Comparison of ENCODE assay signal across 9 mouse cellular contexts in genomic region chr3:58653907-58654306, GRCm38 (mm10). TPM values are rescaled to one million over a fixed set of nuclear protein-coding genes. Genes with fewer than 3 reads are reported as not detected.
DNase-seq lines count a peak whose midpoint lies in the region; ATAC-seq and TF ChIP-seq lines count a peak whose summit lies in the region.
"Had no signal": no experiment of that assay in that cellular context is flagged by ENCODE, and none has a peak within 500 bp of the region (broad histone marks: within the 10 kb centered on the region; RNA-seq: fewer than 3 reads in every experiment).

No protein-coding gene starts in this region.

- ATAC-seq in heart, postnatal 0 days (ENCODE audit: insufficient read depth, low read depth), result no peak
- ATAC-seq in cerebellum, adult (ENCODE audit: insufficient number of reproducible peaks, low FRiP score, low TSS enrichment), result no peak

- TF ChIP-seq CTCF in heart, postnatal 0 days (IDR thresholded peaks at IDR 0.05; ENCODE audit: low read depth), result peak; percentile 29; the same call in 1 of the 2 replicates
- no peak for TF ChIP-seq CTCF in thymus, adult 2 months (IDR thresholded peaks at IDR 0.05; ENCODE audit: borderline replicate concordance, control insufficient read depth, extremely low read depth, insufficient read depth, low read length, poor library complexity)
- TF ChIP-seq CTCF in brain, embryonic 14.5 days (IDR thresholded peaks at IDR 0.05; ENCODE audit: borderline replicate concordance, extremely low read depth, insufficient read depth, insufficient read length), result peak; percentile 27; the same call in 1 of the 2 replicates

- H3K36me3 ChIP-seq in heart, postnatal 0 days (replicated peaks; ENCODE audit: control insufficient read depth, insufficient read depth, low read length), result no peaks in the 10 kb centered on the region
- H3K36me3 ChIP-seq in thymus, adult 2 months (ENCODE audit: control insufficient read depth, insufficient read depth, low read length), result no peaks in the 10 kb centered on the region
- H3K36me3 ChIP-seq: lung, embryonic 15.5 days had no signal

- H3K9me3 ChIP-seq in heart, postnatal 0 days (replicated peaks; ENCODE audit: control insufficient read depth, low read length), result no peaks in the 10 kb centered on the region
- H3K9me3 ChIP-seq: lung, embryonic 15.5 days had no signal

- no peak overlapping the region for H3K9ac ChIP-seq in heart, postnatal 0 days (replicated peaks; ENCODE audit: low read depth, low read length)
- H3K9ac ChIP-seq: lung, embryonic 15.5 days had no signal

- no peak overlapping the region for H3K4me3 ChIP-seq in heart, postnatal 0 days (ENCODE audit: low read depth, low read length)
- no peak overlapping the region for H3K4me3 ChIP-seq in thymus, adult 2 months (ENCODE audit: control insufficient read depth, insufficient read depth, low read length)
- H3K4me3 ChIP-seq: lung, embryonic 15.5 days had no signal

- no peaks in the 10 kb centered on the region for H3K4me1 ChIP-seq in heart, postnatal 0 days (ENCODE audit: control insufficient read depth, insufficient read depth)
- no peaks in the 10 kb centered on the region for H3K4me1 ChIP-seq in thymus, adult 2 months (replicated peaks; ENCODE audit: control insufficient read depth, insufficient read depth, low read length)
- H3K4me1 ChIP-seq: lung, embryonic 15.5 days had no signal

- H3K27me3 ChIP-seq in heart, postnatal 0 days (ENCODE audit: control insufficient read depth, insufficient read depth, low read length), result no peaks in the 10 kb centered on the region
- no peaks in the 10 kb centered on the region for H3K27me3 ChIP-seq in thymus, adult 2 months (ENCODE audit: control insufficient read depth, insufficient read depth, low read length)
- H3K27me3 ChIP-seq: lung, embryonic 15.5 days had no signal

- H3K4me2 ChIP-seq in heart, postnatal 0 days (ENCODE audit: low read depth, low read length), result no peak overlapping the region
- H3K4me2 ChIP-seq: lung, embryonic 15.5 days had no signal

- no peak for TF ChIP-seq EP300 in heart, postnatal 0 days (IDR thresholded peaks at IDR 0.05; ENCODE audit: low read depth)

- WGBS in heart, postnatal 0 days, result 43% methylated on average over 5 of the region's 5 CpGs
- 56% methylated on average over 5 of the region's 5 CpGs for WGBS in thymus, adult 2 months

- no peak for TF ChIP-seq POLR2A in thymus, adult 2 months (IDR thresholded peaks at IDR 0.05; ENCODE audit: control insufficient read depth, extremely low read depth, insufficient read depth, low read length, poor library complexity)
- TF ChIP-seq POLR2A in brain, embryonic 14.5 days (IDR thresholded peaks at IDR 0.05; ENCODE audit: borderline replicate concordance, extremely low read depth, insufficient read depth, insufficient read length, poor library complexity, severe bottlenecking), result no peak

- H3K27ac ChIP-seq in heart, postnatal 0 days (ENCODE audit: low read depth), result no peak overlapping the region
- H3K27ac ChIP-seq in thymus, adult 2 months (ENCODE audit: control insufficient read depth, insufficient read depth, low read length), result no peak overlapping the region
- H3K27ac ChIP-seq: lung, embryonic 15.5 days had no signal

- no peak for DNase-seq in heart, postnatal 0 days (ENCODE audit: low spot score)
- DNase-seq in heart, adult 8-10 months (ENCODE audit: low spot score), result no peak
- DNase-seq in thymus, adult 2 months, result peak; percentile 15
- DNase-seq in thymus, adult 18-20 months, result no peak
- DNase-seq in brain, embryonic 14.5 days (ENCODE audit: low read depth), result peak; percentile 35
- DNase-seq in thymus, postnatal 14 days, result peak; percentile 37
- no peak for DNase-seq in urinary bladder, postnatal 10 days (ENCODE audit: low spot score)

RNA-seq across cellular contexts. Expression of gene Erich6, which starts 16.9 kb away (rescaled TPM):
- total RNA-seq in heart, postnatal 0 days (2014; rRNA removed; ENCODE audit: low replicate concordance), result not detected in 2 replicates
- 0.08 TPM in 1 of 2 replicates, not detected in the other for polyA plus RNA-seq in heart, postnatal 0 days (2015; fragmentation: Nextera tagmentation; extraction: Ambion mirVana)
- not detected for total RNA-seq in heart, adult 8-10 months (2022)
- polyA plus RNA-seq in thymus, adult 2 months (2012; rRNA removed), result not detected in 2 replicates
- 0.26 and 0.33 TPM in 2 replicates for polyA plus RNA-seq in brain, embryonic 14.5 days (2012; rRNA removed)
- polyA plus RNA-seq: lung, embryonic 15.5 days had no signal

RNA-seq across cellular contexts. Expression of gene Siah2, which starts 38.3 kb away (rescaled TPM):
- 14.5 and 14.8 TPM in 2 replicates for total RNA-seq in heart, postnatal 0 days (2014; rRNA removed; ENCODE audit: low replicate concordance)
- 3.9 and 5.1 TPM in 2 replicates for polyA plus RNA-seq in heart, postnatal 0 days (2015; fragmentation: Nextera tagmentation; extraction: Ambion mirVana)
- total RNA-seq in heart, adult 8-10 months (2022), result 10 to 100 TPM in 1 of 4 experiments, 1 to 10 TPM in 3; 5.3 to 10.6 (median 7.6) TPM
- 19.4 and 29.1 TPM in 2 replicates for polyA plus RNA-seq in thymus, adult 2 months (2012; rRNA removed)
- 11.1 and 16.2 TPM in 2 replicates for polyA plus RNA-seq in brain, embryonic 14.5 days (2012; rRNA removed)

Comparison
In these comparisons a context has a peak if more than half of its experiments do, and no peak if none do; other contexts are left out.
1. DNase-seq: peak in thymus, adult 2 months (single experiment), brain, embryonic 14.5 days (single experiment) and thymus, postnatal 14 days (single experiment); none in heart, postnatal 0 days (single experiment), heart, adult 8-10 months (single experiment), thymus, adult 18-20 months (0 of 2) and urinary bladder, postnatal 10 days (single experiment).